Mouse (Mus musculus) macrophage (primary cell): Measurements from ENCODE around the gene Aldh18a1. TPM values are rescaled to one million over a fixed set of nuclear protein-coding genes. Genes with fewer than 3 reads are reported as not detected.
A peak's percentile ranks its signal among the peaks of the same experiment; 100 is the strongest.

ENCODE experiments used
- H3K27ac ChIP-seq: fragments of 350-480 bp; formaldehyde crosslinking; 2 replicates; pipeline ENCODE4 v1.9.0; 2021
- H3K36me3 ChIP-seq: fragments of 350-480 bp; formaldehyde crosslinking; 2 replicates; pipeline ENCODE4 v1.9.0; 2021; ENCODE audit errors: inconsistent target
- H3K4me3 ChIP-seq: fragments of 350-480 bp; formaldehyde crosslinking; 2 replicates; pipeline ENCODE4 v1.9.0; 2021; ENCODE audit errors: inconsistent target
- H3K79me2 ChIP-seq: fragments of 350-480 bp; formaldehyde crosslinking; 2 replicates; pipeline ENCODE4 v1.9.0; 2021; ENCODE audit errors: inconsistent target
- WGBS: methylation state at CpG from one replicate; pipeline ENCODE4 v1.1.7; 2026; ENCODE audit warnings: inconsistent platforms; ENCODE audit not compliant: missing documents; 5-methylcytosine and 5-hydroxymethylcytosine counted together
- polyA plus RNA-seq: library from polyadenylated mRNA; stranded (reverse); fragments of 250-400 nt; gene quantifications from 3 replicates; pipeline ENCODE4 v1.2.4, GENCODE M21; 2018; ENCODE audit warnings: inconsistent platforms

Aldh18a1 gene
- polyA plus RNA-seq, 1 experiment from 2014 or later: 2.4 TPM

- 86% methylated on average over 2 of the region's 2 CpGs for WGBS
- H3K27ac ChIP-seq: no peak overlapping the region
- H3K79me2 ChIP-seq: no peaks in the 10 kb centered on the region
- H3K4me3 ChIP-seq: no peak overlapping the region
- no peaks in the 10 kb centered on the region for H3K36me3 ChIP-seq
These were observed 57.9 kb downstream of the Aldh18a1 start for GRCm38 (mm10) chr19:40530323-40530722.

- no peaks in the 10 kb centered on the region for H3K36me3 ChIP-seq
- no peak overlapping the region for H3K4me3 ChIP-seq
- H3K79me2 ChIP-seq: no peaks in the 10 kb centered on the region
- no peak overlapping the region for H3K27ac ChIP-seq
These were observed 60.0 kb downstream of the Aldh18a1 start for GRCm38 (mm10) chr19:40528254-40528653.

- 93% methylated on average over 9 of the region's 9 CpGs for WGBS
- H3K36me3 ChIP-seq: no peaks in the 10 kb centered on the region
- no peaks in the 10 kb centered on the region for H3K79me2 ChIP-seq
- H3K4me3 ChIP-seq: no peak overlapping the region
- no peak overlapping the region for H3K27ac ChIP-seq
These were observed 61.8 kb downstream of the Aldh18a1 start for GRCm38 (mm10) chr19:40526367-40527014.

GRCm38 (mm10) chr19:40523431-40524005 lies 64.7 kb downstream of the Aldh18a1 start:
- Histone ChIP-seq H3K36me3 (no peaks in the 10 kb centered on the region), H3K79me2 (no peaks in the 10 kb centered on the region), H3K4me3 (no peak overlapping the region), H3K27ac (no peak overlapping the region)
- 88% methylated on average over 8 of the region's 8 CpGs for WGBS

- WGBS: 97% methylated on average over 5 of the region's 5 CpGs
- no peak overlapping the region for H3K27ac ChIP-seq
- no peak overlapping the region for H3K4me3 ChIP-seq
These were observed 67.9 kb downstream of the Aldh18a1 start for GRCm38 (mm10) chr19:40520403-40520802.

GRCm38 (mm10) chr19:40518706-40519105 lies 69.6 kb downstream of the Aldh18a1 start:
- no peaks in the 10 kb centered on the region for H3K36me3 ChIP-seq
- H3K4me3 ChIP-seq: no peak overlapping the region
- H3K79me2 ChIP-seq: no peaks in the 10 kb centered on the region
- 50% methylated on average over 1 of the region's 1 CpGs for WGBS
- H3K27ac ChIP-seq: no peak overlapping the region

More at GRCm38 (mm10) chr19:40520403-40520802, 67.9 kb downstream of the Aldh18a1 start:
- Histone ChIP-seq H3K79me2 (no peaks in the 10 kb centered on the region), H3K36me3 (no peaks in the 10 kb centered on the region)

GRCm38 (mm10) chr19:40515596-40515995 lies 72.7 kb downstream of the Aldh18a1 start:
- no peak overlapping the region for H3K27ac ChIP-seq
- no peaks in the 10 kb centered on the region for H3K36me3 ChIP-seq
- H3K4me3 ChIP-seq: no peak overlapping the region
- no peaks in the 10 kb centered on the region for H3K79me2 ChIP-seq
- WGBS: 78% methylated on average over 3 of the region's 3 CpGs

GRCm38 (mm10) chr19:40514376-40514775 lies 73.9 kb downstream of the Aldh18a1 start:
- H3K79me2 ChIP-seq: no peaks in the 10 kb centered on the region
- H3K27ac ChIP-seq: no peak overlapping the region
- 81% methylated on average over 6 of the region's 7 CpGs for WGBS
- no peak overlapping the region for H3K4me3 ChIP-seq
- no peaks in the 10 kb centered on the region for H3K36me3 ChIP-seq

GRCm38 (mm10) chr19:40513632-40514078 lies 74.6 kb downstream of the Aldh18a1 start, which contains the start of gene Sorbs1:
Sorbs1 (minus strand) TSS chr19:40513779.
- Histone ChIP-seq H3K4me3 (peak within 1 kb of the TSS; percentile 42), H3K36me3 (no peaks in the 10 kb centered on the region), H3K27ac (no peak within 1 kb of the TSS), H3K79me2 (no peaks in the 10 kb centered on the region)
- WGBS: under 1% methylated on average over 49 of the region's 51 CpGs

- 8% methylated on average over 34 of the region's 34 CpGs for WGBS
- H3K79me2 ChIP-seq: no peaks in the 10 kb centered on the region
- H3K4me3 ChIP-seq: peak overlapping the region; percentile 42
- H3K36me3 ChIP-seq: no peaks in the 10 kb centered on the region
- H3K27ac ChIP-seq: no peak overlapping the region
These were observed 75.5 kb downstream of the Aldh18a1 start for GRCm38 (mm10) chr19:40512500-40513421.

- H3K4me3 ChIP-seq: no peak overlapping the region
These were observed 76.5 kb downstream of the Aldh18a1 start for GRCm38 (mm10) chr19:40511679-40512309.

GRCm38 (mm10) chr19:40511100-40511439 lies 77.2 kb downstream of the Aldh18a1 start:
- no peak overlapping the region for H3K27ac ChIP-seq
- 88% methylated on average over 6 of the region's 8 CpGs for WGBS
- no peaks in the 10 kb centered on the region for H3K79me2 ChIP-seq
- no peaks in the 10 kb centered on the region for H3K36me3 ChIP-seq
- H3K4me3 ChIP-seq: no peak overlapping the region

More at GRCm38 (mm10) chr19:40511679-40512309, 76.5 kb downstream of the Aldh18a1 start:
- 39% methylated on average over 5 of the region's 5 CpGs for WGBS
- no peak overlapping the region for H3K27ac ChIP-seq
- no peaks in the 10 kb centered on the region for H3K36me3 ChIP-seq
- no peaks in the 10 kb centered on the region for H3K79me2 ChIP-seq

GRCm38 (mm10) chr19:40510387-40511099 lies 77.7 kb downstream of the Aldh18a1 start:
- Histone ChIP-seq H3K36me3 (no peaks in the 10 kb centered on the region), H3K79me2 (no peaks in the 10 kb centered on the region), H3K27ac (no peak overlapping the region), H3K4me3 (no peak overlapping the region)
- 88% methylated on average over 12 of the region's 13 CpGs for WGBS

GRCm38 (mm10) chr19:40509274-40509673 lies 79.0 kb downstream of the Aldh18a1 start:
- 86% methylated on average over 2 of the region's 2 CpGs for WGBS
- Histone ChIP-seq H3K27ac (no peak overlapping the region), H3K79me2 (no peaks in the 10 kb centered on the region), H3K36me3 (no peaks in the 10 kb centered on the region), H3K4me3 (no peak overlapping the region)
